Mouse (Mus musculus): ENCODE measurements around the gene Tigd2.

GRCm38 (mm10) chr6:59190006-59190405 is 18.7 kb upstream of the Tigd2 start:
- TF ChIP-seq POLR2A (IDR thresholded peaks at IDR 0.05; ENCODE audit: low read depth, low read length) (no peak), CTCF (IDR thresholded peaks at IDR 0.05; ENCODE audit: extremely low read depth, insufficient read depth, insufficient read length, insufficient replicate concordance) (no peak)
